Mouse (Mus musculus) urinary bladder, postnatal 25 days (tissue): ENCODE measurements around the gene Bnipl.

Experiments
- DNase-seq: peaks from one replicate; pipeline ENCODE4 v3.0.0; 2022; ENCODE audit warnings: low spot score

Gene Bnipl

DNA sequence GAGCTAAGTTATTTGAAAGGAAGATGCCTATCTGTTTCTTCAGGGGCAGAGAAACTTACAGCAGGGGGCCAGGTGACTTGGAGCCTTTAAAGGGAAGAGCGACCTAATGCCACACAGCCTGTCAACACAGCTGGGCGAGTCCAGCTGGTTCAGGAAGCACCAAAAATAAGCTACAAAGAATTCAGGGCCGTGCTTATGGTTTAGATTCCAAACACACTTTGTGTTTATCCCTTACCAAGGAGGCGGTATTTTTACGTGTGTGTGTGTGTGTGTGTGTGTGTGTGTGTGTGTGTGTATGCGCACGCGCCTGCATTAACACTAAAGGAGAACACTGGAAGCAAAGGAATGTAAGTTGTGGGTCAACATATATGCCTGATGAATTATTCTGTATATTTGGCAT lies 29.8 kb upstream of the Bnipl start:
- DNase-seq = no peak

DNA sequence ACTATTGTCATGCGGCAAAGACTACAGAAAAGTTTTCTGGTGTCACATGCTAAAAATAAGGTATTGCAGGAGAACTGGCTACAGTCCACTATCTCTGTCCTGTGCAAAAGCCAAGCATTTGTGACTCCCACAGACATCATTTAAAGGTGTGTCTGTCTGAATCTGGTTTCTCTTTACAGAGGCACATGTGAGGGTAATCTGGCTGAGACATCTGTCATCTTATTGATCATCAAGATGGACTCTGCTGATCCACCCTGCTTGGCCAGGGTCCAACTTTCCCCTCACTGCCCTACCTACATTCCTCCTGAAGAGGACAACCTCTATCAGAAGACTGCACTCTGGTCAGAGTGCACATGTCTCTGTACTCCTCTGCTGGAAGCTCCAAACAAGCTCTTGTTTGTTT lies 26.2 kb upstream of the Bnipl start:
- DNase-seq = no peak

DNA sequence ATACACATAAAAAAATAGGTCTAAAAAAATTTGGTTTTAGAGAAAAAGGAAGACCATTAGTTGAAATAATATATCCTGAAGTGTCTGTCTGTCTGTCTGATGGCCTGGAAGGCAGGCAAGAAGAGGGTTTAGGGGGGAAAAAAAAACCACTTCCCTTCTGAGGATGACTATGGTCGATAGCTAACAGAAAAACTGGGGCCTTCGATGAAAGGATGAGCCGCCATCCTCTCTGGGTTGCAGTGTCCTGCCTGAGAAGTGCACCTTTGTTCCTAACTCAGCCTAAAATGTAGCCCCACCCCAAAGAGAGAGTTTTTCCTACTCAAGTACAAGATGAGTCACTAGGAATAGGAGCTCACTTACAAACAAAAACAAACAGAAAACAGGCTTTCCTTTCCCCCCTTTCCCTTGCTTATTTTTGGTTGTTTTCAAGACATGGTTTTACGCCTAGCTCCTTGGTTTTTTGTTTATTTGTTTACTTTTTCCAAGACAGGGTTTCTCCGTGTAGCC lies 25.5 kb upstream of the Bnipl start:
- no peak for DNase-seq

DNA sequence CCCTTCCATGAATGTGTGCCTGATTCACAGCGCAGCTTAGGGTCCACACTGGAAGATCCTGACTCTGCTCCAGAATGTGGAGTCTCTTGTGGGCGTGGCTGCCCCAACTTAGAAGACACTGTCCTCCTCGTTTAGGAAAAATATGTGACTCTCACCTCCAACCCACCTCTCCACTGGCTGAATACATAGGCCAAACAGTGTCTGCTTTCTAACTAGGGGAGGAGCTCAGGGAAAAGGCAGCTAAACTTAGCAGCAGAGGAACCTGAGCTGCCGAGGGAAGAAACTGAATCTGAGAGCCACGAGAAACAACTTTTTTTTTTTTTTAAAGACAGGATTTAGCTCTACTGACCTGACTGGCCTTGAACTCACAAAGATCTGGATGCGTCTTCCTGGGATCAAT lies 24.2 kb upstream of the Bnipl start:
- DNase-seq = no peak

DNA sequence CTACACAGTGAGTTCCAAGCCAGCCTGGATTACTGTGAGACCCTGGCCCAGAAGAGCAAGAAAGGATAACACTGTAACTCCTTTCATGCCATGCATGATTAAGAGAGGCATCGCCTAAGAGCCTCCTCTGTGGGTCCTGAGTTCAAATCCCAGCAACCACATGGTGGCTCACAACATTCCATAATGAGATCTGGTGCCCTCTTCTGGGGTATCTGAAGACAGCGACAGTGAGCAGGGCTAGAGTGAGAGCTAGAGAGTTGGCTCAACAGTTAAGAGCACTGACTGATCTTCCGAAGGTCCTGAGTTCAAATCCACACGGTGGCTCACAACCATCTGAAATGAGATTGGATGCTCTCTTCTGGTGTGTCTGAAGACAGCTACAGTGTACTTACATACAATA lies 23.5 kb upstream of the Bnipl start:
- DNase-seq = no peak

DNA sequence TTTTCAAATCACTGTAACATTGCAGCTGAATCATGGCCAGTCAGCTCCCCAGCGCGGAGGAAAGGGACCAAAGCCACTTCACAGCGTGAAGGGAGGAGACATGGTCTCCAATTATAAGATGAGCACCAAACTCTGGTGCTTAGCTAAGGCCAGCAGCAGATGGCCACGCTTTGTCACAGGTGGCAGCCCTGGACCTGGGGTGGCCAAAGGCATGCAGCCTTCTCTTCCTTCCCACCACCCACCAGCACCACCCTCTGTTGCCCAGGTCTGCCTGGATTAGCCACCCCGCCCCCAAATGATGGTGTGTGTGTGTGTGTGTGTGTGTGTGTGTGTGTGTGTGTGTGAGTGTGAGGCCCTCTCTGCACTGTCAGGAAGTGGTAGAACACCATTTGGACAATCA lies 22.5 kb upstream of the Bnipl start:
- DNase-seq = no peak

DNA sequence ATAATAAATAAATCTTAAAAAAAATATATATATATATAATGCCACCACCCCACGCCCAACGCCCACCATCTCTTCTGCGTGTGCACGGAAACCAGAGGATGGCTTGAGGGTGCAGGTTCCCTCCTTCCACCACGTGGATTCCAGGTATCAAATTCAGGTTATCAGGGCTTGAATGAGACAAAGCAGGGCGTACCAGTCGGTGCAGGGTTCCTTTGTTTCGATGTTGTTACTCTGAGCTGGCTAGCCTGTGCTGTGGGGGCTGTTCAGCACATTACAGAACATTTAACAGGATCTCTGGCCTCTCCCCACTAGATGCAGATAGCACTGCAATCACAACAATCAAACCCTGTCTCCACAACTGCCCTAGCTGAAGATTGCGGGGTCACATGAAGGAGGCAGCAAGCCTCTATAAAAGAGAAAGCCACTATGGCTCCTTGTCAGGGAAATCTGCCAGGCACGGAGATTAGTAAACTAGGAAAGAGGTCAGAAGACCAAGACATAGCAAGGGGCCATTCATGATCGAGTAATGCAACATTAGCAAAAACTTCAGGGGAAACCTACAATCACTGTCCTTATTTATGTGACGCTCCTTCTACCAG lies 19.9 kb upstream of the Bnipl start:
- DNase-seq = no peak

DNA sequence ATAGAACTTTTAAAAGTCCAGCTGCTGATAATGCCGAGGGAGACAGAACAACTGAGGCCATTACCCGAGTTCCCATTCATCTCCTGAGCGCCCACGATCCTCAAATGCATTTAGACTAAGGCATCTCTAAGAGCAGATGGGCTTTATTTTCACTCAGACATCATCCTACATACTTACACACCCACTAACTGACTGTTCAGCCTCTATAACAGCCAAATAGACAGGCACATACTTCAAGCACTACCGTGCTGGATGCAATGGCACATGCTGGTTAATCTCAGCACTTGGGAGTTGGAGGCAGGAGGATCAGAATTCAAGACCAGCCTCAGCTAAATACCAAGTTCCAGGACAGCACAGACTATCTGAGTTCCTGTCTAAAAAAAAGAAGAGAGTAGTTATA lies 18.8 kb upstream of the Bnipl start:
- DNase-seq = no peak

DNA sequence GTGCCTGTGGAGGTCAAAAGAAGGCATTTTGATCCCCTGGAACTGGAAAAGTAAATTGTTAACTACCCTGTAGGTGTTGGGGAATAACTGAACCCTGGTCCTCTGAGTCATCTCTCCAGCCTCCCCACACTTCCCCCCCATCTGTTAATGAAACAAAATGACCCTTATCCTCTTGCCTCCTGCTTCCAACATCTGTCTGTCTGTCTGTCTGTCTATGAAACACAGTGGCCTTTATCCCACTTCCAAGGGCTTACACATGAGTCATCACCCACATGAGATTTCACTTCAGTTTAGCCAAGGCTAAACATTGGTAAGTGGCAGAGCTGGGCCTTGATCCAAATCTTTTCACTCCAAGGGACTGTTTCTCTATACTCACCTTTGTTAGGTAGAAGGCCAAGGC lies 16.9 kb upstream of the Bnipl start:
- DNase-seq = no peak

DNA sequence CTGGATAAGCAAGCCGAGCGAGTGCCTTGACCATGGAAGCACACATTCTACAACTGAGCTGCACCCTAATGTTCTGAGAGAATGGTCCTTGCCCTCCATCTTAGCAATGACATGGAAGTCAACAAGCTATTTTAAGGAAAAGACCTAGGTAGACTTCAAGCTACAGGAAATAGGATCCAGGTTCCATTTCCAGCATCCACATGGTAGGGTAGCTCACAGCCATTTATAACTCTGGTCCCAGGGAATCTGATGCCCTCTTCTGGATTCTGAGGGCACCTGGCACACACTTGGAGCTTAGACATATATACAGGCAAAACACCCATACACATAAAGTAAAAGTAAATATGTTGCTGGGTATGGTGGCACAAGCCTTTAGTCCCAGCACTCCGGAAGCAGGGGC lies 15.1 kb upstream of the Bnipl start:
- no peak for DNase-seq

DNA sequence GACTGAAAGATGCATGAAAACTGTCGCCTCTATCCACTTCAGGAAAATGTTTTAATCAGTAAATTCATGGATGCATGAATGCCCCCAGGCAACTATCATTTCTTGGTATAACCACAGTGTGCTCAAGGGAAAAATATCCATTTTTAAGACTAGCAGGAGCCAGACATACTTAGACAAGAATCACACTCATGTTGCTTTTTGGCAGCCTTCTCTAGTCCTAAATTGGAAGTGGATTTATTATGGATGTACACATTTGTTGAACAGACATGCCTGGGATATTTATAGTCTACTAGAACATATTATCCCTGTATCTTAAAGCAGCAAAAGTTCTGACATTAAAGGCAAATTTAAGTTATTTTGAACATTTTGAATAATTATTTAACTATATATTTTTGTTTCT lies 13.7 kb upstream of the Bnipl start:
- no peak for DNase-seq

DNA sequence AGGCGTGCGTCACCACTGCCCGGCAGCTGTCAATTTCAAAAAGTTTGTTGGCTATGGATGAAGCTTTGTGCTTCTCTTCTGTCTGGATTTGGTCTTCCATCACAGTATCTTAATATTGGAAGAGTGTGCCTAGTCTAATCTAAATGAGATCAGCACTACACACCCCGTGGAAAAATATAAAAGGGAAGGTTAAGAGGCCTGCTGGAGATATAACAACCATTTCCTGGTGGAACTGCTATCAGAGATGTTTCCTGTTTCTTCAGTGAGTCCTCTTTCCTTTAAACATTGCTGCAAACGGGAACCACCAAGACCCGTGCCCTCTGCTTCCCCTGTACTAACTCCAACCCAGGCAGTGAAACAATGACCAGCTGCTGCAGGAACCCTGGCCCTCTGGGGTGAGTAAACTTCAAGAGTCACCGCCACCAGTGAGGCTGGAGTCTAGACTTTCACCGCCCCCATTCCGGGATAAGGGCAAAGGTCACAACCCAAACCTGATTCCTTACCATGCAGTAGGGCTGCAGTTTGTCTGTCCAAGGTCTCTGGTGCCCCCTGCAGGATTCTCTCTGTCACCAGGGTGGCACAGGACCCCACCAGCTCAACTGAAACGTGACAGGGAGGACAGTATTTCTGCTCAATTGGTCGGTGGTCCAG lies 12.2 kb upstream of the Bnipl start:
- peak; percentile 56 for DNase-seq

DNA sequence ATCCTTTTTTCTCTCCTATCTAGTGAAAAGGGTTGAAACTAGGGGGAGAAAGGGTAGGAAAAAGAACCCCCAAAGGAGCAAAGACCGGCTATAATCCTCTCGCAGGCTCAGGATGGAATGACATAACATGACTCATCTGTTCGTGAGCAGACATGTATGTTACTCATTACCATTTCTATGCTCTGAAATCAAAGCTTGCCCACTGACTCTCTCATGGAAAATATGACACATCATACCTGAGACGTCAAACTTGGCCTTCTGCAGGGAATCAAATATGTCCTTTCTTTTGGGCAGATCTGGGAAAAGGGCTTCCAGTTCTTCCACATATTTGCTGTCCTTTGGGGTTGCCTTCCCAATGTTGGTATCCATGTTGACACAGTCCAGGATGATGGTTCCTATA lies 11.0 kb upstream of the Bnipl start:
- no peak for DNase-seq

DNA sequence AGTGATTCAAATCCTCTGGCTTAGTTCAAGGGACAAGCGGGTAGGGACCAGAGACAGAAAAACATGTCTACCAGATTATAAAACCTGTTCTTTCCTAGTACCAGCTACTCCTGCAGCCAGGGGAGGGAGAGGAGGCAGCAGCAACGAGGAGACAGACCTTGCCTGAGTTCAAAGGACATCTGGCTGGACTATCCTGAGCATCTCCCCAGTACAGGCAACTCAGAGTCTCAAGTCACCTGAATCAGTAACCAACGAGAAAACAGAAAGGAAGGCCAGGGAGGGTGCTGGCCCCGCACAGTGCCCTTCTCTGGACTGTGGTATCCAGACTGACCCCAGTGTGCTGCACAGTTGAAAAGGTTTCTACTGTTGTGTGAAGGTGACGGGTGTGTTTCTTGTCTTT lies 5.9 kb upstream of the Bnipl start:
- no peak for DNase-seq

DNA sequence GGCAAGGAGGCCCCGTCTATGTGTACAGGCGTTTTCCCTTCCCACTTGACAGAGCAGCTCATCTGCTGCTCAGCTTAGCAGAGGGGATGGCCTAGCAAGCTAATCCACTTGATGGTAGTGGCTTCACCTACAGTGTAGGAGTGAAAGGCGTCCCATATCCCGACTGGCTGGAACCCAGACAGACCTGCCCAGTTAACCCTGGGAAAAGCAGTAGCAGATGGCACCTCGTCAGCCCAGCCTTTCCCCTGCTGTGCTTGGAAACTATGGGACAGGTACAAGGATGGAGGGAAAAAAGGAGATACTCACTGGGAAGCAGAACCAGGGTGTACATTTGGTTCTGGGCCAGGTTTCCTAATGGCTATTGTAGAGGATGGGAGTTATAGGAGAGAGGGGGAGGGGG lies 632 bp downstream of the Bnipl start:
- no peak for DNase-seq

DNA sequence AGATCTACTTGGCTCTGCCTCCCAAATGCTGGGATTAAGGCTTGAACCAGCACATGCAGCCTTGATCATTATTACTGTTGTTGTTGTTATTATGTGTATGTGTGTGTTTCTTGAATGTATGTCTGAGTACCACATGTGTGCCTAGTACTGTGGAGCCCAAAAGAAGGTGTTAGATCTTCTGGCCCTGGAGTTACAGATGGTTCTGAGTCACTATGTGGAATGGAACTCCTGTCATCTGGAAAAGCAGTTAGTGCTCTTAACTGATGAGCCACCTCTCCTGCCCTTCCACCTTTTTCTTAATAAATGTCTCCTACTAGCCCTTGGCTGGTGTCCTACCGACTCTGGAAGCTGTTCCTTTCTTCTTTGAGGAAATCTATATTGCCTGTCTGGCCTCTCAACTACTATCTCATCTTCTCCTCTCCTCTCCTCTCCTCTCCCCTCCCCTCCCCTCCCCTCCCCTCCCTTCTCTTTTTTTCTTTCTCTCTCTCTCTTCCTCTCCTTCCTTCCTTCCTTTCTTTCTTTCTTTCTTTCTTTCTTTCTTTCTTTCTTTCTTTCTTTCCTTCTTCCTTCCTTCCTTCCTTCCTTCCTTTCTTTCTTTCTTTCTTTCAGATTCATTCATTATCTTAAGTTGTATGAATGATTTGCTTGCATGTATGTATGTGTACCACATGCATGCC lies 3.2 kb downstream of the Bnipl start:
- no peak for DNase-seq

DNA sequence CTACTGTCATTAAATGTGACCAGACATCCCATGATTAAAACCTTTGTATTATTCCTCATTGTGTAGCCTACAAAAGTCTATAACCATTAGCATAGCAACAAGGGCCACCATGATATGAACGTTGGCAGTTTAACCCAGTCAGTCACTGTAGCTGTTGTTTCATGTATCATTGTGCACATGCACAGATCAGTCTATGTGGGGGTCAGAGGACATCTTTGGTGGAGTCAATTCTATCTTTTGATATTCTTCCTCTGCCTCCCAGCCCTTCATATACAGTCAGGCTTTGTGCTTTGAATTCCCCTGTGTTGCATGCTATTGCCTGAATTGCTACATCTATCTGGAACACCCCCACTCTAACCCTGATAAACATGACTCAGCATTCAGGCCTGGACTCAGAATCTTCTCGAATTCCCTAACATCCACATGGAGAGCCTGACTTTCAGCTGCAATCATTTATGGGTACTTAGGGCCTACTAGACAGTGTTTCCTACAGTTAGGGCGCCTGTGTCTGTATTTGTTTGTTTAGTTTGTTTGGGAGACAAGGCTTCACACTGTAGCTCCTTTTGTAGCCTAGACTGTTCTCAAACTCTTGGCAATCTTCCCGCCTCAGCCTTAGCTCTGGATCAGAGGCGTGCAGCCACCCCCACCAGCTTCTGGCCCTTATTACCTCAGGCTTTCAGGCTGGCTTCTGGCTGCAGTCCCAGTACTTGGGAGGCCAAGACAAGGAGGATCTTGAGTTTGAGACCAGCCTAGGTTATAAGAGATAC lies 4.3 kb downstream of the Bnipl start:
- DNase-seq = peak; percentile 29

DNA sequence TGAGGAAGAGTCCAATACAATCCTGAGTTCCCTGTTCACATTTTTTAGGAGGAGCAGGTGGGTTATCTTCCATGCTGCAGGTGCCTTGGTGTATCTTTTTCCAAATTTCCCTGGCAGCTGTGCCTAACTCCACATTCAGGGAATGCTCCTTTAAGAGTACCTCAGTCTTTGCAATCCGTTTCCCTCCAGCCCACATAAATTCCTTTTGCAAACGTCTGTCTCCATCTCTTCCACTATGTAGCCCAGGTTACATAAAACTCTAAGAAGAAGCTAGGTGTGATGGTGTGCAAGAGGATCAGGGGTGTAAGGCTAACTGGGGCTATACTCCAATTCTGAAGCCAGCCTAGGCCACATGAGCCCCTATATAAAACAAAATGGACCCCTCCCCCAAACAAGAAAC lies 7.9 kb downstream of the Bnipl start:
- no peak for DNase-seq

DNA sequence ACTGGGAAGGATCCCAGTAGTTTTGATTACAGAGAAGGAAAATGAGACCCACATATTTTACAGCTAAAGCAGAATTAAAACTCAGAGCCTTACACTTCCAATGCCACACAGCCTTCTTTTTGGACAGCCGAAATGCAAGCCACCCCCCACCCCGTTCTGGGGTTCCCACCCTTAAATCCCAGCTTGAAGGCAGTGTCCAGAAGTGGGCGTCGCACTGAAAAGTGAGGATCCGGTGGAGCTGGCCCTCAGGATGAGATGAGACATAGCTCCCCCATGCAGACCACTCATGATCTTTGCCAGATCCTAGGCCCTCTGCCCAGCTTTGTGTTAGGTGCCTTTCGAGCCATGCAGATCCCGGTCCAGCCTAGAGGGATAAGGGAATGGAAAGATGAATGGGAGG lies 9.5 kb downstream of the Bnipl start, which contains the start of gene Gm128:
TSS of gene Gm128 (minus strand) at position 101 of the 400 bp plus-strand sequence.
- DNase-seq = no peak

DNA sequence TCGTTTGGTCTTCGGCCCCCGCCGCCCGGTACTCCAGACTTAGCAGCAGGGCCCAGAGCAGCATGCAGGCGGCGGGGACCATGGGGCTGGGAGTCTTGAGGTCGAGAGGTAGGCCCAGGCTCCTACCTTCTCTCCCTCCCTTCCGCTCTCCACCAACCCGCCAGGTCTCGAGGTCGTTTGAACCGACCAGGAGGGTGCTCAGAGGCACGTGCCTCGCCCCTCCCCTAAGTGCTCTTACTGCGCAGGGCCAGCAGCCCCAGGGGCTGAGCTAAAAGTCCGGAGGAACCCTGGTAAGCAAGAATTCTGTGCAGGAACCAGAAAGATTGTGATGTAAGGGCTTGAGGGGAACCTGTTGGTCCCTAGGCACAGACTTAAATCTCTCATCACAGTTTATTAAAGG lies 10.1 kb downstream of the Bnipl start:
- DNase-seq = no peak

DNA sequence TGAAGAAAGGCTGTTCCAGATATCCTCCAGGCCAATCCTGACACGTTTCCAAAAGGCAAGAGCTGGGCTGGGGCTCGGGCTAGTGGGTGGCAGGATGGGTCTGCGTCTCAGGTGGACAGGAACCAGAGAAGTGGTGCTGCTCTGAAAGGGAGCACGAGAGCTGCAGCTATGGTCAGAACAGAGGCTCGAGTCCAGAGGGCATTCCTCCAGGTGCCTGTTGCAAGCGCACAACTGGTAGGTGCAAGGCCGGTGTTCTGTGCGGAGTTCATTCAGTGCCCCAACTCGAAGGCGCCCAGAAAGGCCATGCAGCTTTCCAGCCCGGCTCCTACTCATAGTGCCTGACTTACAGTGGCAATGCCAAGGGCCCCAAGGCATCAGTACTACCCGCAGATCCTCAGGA lies 11.0 kb downstream of the Bnipl start:
- DNase-seq = no peak

DNA sequence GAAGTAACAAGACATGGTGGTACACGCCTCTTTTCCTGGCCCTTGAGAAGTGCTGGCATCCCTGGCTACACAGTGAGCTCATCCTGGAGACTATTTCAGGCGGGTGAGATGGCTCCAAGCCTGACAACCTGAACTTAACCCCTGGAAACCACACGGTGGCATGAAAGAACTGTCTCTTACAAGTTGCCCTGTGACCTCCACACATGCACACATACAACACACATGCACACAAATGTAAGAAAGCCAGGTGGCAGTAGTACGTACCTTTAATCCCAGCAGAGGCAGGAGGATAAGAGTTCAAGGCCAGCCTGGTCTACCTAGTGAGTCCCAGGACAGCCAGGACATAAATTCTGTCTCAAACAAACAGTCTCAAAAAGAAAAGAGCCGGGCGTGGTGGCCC lies 12.0 kb downstream of the Bnipl start:
- DNase-seq = no peak
